Mouse (Mus musculus): ENCODE results near the gene Tmem232. TPM values are rescaled to one million over a fixed set of nuclear protein-coding genes. Genes with fewer than 3 reads are reported as not detected.

The Tmem232 gene
- polyA plus RNA-seq, 2 experiments = 0.14 to 0.19 TPM

DNA sequence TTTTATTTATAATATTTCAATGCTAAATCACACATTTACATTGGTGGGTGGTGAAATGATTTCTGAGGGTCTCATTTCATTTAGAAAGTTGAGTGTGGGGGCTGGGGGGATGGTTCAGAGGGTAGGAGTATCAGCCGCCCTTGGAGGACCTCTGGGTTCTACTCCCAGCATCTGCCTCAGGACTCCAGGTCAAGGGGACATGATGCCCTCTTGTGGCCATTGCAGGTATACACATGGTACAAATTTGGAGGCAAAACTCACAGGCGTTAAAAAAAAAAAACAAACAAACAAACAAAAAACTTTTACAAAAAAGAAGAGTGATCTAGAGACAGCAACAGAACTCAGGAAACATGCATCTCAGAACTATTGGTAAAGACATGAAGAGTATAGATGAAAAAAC is 215.3 kb downstream of the Tmem232 start:
- WGBS = 16% methylated on average over 2 of the region's 2 CpGs
- DNase-seq (ENCODE audit: low spot score) = no peak
- Histone ChIP-seq H3K36me3 (ENCODE audit: control insufficient read depth, insufficient read depth, low read length) (no peaks in the 10 kb centered on the region), H3K27me3 (ENCODE audit: control insufficient read depth, insufficient read depth, low read length) (no peaks in the 10 kb centered on the region), H3K27ac (replicated peaks; ENCODE audit: low read depth, low read length) (no peak overlapping the region), H3K4me2 (replicated peaks; ENCODE audit: low read depth, low read length, severe bottlenecking) (no peak overlapping the region), H3K9me3 (ENCODE audit: control insufficient read depth, low read length) (no peaks in the 10 kb centered on the region), H3K4me1 (ENCODE audit: control insufficient read depth, insufficient read depth, low read length) (no peaks in the 10 kb centered on the region), H3K4me3 (replicated peaks; ENCODE audit: low read length) (no peak overlapping the region), H3K9ac (ENCODE audit: low read depth, low read length, severe bottlenecking) (no peak overlapping the region)
- no peak for TF ChIP-seq POLR2A (IDR thresholded peaks at IDR 0.05; ENCODE audit: borderline replicate concordance, extremely low read depth, insufficient read depth, insufficient read length)
- no peak for ATAC-seq (ENCODE audit: low FRiP score, low read depth)

DNA sequence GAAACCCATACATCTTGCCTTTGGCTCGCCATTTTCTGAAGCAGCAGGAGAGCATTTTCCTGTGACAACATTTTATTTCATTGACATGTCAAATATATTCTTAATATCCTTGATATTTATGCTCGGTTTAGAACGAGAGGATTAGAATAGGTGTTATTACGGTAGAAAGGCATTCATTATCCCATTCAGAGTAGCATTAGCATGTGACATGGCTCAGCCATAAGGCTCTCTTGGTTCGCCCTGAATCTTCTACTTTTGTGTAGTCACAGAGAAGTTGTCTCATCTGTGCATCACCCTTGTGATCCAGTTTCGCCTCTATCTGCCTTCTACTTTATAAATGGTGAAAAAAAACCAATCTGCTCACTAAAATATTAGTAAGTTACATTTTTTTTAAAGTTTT is 220.0 kb downstream of the Tmem232 start:
- H3K4me1 ChIP-seq (ENCODE audit: control insufficient read depth, insufficient read depth, low read length) = no peaks in the 10 kb centered on the region
- H3K9me3 ChIP-seq (ENCODE audit: control insufficient read depth, low read length) = no peaks in the 10 kb centered on the region
- no peak overlapping the region for H3K9ac ChIP-seq (ENCODE audit: low read depth, low read length, severe bottlenecking)
- no peak for TF ChIP-seq POLR2A (IDR thresholded peaks at IDR 0.05; ENCODE audit: borderline replicate concordance, extremely low read depth, insufficient read depth, insufficient read length)
- H3K4me2 ChIP-seq (replicated peaks; ENCODE audit: low read depth, low read length, severe bottlenecking) = no peak overlapping the region
- no peak overlapping the region for H3K27ac ChIP-seq (replicated peaks; ENCODE audit: low read depth, low read length)
- H3K36me3 ChIP-seq (ENCODE audit: control insufficient read depth, insufficient read depth, low read length) = no peaks in the 10 kb centered on the region
- 93% methylated on average over 6 of the region's 6 CpGs for WGBS
- H3K4me3 ChIP-seq (replicated peaks; ENCODE audit: low read length) = no peak overlapping the region
- ATAC-seq (ENCODE audit: low FRiP score, low read depth) = no peak
- DNase-seq (ENCODE audit: low spot score) = no peak
- no peaks in the 10 kb centered on the region for H3K27me3 ChIP-seq (ENCODE audit: control insufficient read depth, insufficient read depth, low read length)

DNA sequence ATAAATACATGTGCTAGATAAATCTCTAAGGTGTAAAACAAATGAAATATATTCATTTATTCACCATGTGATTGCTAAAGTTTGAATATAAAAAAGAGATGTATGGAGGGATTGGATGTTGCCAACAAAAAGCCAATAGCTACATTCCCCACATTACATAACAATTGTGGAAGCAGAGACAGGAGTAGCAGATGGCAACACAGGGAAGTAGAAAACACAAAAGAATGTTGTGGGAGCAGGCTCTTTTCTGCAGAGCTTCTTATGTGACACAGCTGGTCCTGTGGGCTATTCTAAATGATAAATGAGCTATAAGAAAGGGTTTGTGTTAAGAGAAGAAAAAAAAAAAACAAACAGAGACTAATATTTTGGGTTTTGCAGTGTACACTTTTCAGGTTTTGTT is 240.6 kb downstream of the Tmem232 start:
- no peak overlapping the region for H3K4me2 ChIP-seq (replicated peaks; ENCODE audit: low read depth, low read length, severe bottlenecking)
- no peaks in the 10 kb centered on the region for H3K9me3 ChIP-seq (ENCODE audit: control insufficient read depth, low read length)
- H3K36me3 ChIP-seq (ENCODE audit: control insufficient read depth, insufficient read depth, low read length) = no peaks in the 10 kb centered on the region
- no peak for ATAC-seq (ENCODE audit: low FRiP score, low read depth)
- no peak for DNase-seq (ENCODE audit: low spot score)
- H3K9ac ChIP-seq (ENCODE audit: low read depth, low read length, severe bottlenecking) = no peak overlapping the region
- no peak overlapping the region for H3K4me3 ChIP-seq (replicated peaks; ENCODE audit: low read length)
- no peak overlapping the region for H3K27ac ChIP-seq (replicated peaks; ENCODE audit: low read depth, low read length)
- no peak for TF ChIP-seq POLR2A (IDR thresholded peaks at IDR 0.05; ENCODE audit: borderline replicate concordance, extremely low read depth, insufficient read depth, insufficient read length)
- no peaks in the 10 kb centered on the region for H3K4me1 ChIP-seq (ENCODE audit: control insufficient read depth, insufficient read depth, low read length)
- no peaks in the 10 kb centered on the region for H3K27me3 ChIP-seq (ENCODE audit: control insufficient read depth, insufficient read depth, low read length)

DNA sequence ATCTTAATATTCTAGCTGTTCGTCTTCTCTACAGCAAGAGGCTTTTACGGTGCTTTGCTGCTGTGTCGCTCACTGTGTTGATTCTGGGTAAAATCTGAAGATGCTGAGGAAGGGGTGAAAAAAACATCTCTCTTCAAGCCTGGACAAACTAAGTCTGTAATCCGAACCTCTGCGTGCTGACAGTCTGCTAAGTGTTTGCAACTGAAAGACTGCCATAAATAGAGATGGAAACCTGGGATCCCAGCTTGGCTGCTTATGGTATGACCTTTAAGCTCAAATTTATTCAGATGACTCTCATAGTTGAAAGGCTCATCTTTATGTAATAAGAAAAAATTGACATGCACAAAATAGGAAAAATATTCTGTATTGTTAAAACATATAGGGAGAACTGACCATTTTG is 242.8 kb downstream of the Tmem232 start:
- Histone ChIP-seq H3K9ac (ENCODE audit: low read depth, low read length, severe bottlenecking) (no peak overlapping the region), H3K27ac (replicated peaks; ENCODE audit: low read depth, low read length) (no peak overlapping the region), H3K36me3 (ENCODE audit: control insufficient read depth, insufficient read depth, low read length) (no peaks in the 10 kb centered on the region), H3K4me3 (replicated peaks; ENCODE audit: low read length) (no peak overlapping the region), H3K9me3 (ENCODE audit: control insufficient read depth, low read length) (no peaks in the 10 kb centered on the region), H3K27me3 (ENCODE audit: control insufficient read depth, insufficient read depth, low read length) (no peaks in the 10 kb centered on the region), H3K4me2 (replicated peaks; ENCODE audit: low read depth, low read length, severe bottlenecking) (no peak overlapping the region), H3K4me1 (ENCODE audit: control insufficient read depth, insufficient read depth, low read length) (no peaks in the 10 kb centered on the region)
- ATAC-seq (ENCODE audit: low FRiP score, low read depth) (no peak), DNase-seq (ENCODE audit: low spot score) (no peak)
- 77% methylated on average over 5 of the region's 5 CpGs for WGBS
- no peak for TF ChIP-seq POLR2A (IDR thresholded peaks at IDR 0.05; ENCODE audit: borderline replicate concordance, extremely low read depth, insufficient read depth, insufficient read length)

DNA sequence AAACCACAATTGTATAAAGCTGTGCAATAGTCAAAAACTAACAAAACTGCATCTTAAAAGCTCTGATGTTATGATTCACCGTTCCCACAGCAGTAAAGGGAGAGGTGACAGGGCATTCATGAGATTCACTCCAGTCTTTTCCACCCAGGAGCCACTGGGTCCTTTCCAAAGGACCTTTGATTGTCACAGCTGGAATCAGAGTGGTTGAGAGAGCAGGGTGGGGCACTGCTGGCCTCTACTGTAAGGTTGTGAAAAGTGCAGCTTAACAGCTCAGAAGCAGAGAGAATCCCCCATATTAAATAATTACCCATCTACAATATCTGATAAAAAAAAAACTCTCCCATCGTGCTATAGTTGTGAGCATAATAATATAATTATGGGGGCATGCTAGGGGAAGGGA is 288.4 kb downstream of the Tmem232 start:
- TF ChIP-seq POLR2A (IDR thresholded peaks at IDR 0.05; ENCODE audit: borderline replicate concordance, extremely low read depth, insufficient read depth, insufficient read length) = no peak
- Histone ChIP-seq H3K4me1 (ENCODE audit: control insufficient read depth, insufficient read depth, low read length) (no peaks in the 10 kb centered on the region), H3K4me3 (replicated peaks; ENCODE audit: low read length) (no peak overlapping the region), H3K9me3 (ENCODE audit: control insufficient read depth, low read length) (no peaks in the 10 kb centered on the region), H3K27me3 (ENCODE audit: control insufficient read depth, insufficient read depth, low read length) (no peaks in the 10 kb centered on the region), H3K9ac (ENCODE audit: low read depth, low read length, severe bottlenecking) (no peak overlapping the region), H3K36me3 (ENCODE audit: control insufficient read depth, insufficient read depth, low read length) (no peaks in the 10 kb centered on the region), H3K27ac (replicated peaks; ENCODE audit: low read depth, low read length) (no peak overlapping the region), H3K4me2 (replicated peaks; ENCODE audit: low read depth, low read length, severe bottlenecking) (no peak overlapping the region)
- ATAC-seq (ENCODE audit: low FRiP score, low read depth) (no peak), DNase-seq (ENCODE audit: low spot score) (peak; percentile 12)
- WGBS = 64% methylated on average over 2 of the region's 2 CpGs

DNA sequence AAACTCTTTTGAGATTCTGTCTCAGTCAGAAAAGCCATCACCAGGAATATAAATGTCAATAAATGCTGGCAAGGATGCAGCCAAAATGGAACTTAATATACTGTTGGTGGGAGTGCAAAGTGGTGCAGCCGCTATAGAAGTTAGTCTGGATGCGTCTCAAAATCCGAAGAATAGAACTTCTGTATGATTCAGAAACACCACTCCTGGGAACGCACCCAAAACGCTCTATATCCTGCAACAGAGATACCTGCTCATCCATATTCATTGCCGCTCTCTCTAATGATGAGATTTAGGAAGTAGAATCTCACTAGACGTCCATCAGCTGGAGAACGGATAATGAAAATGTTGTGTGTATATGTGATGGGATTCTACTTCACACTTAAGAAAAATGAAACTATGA is 290.3 kb downstream of the Tmem232 start:
- no peaks in the 10 kb centered on the region for H3K4me1 ChIP-seq (ENCODE audit: control insufficient read depth, insufficient read depth, low read length)
- H3K4me2 ChIP-seq (replicated peaks; ENCODE audit: low read depth, low read length, severe bottlenecking) = no peak overlapping the region
- H3K4me3 ChIP-seq (replicated peaks; ENCODE audit: low read length) = no peak overlapping the region
- no peak for TF ChIP-seq POLR2A (IDR thresholded peaks at IDR 0.05; ENCODE audit: borderline replicate concordance, extremely low read depth, insufficient read depth, insufficient read length)
- no peaks in the 10 kb centered on the region for H3K27me3 ChIP-seq (ENCODE audit: control insufficient read depth, insufficient read depth, low read length)
- WGBS = 91% methylated on average over 8 of the region's 8 CpGs
- H3K27ac ChIP-seq (replicated peaks; ENCODE audit: low read depth, low read length) = no peak overlapping the region
- ATAC-seq (ENCODE audit: low FRiP score, low read depth) (no peak), DNase-seq (ENCODE audit: low spot score) (no peak)
- no peaks in the 10 kb centered on the region for H3K36me3 ChIP-seq (ENCODE audit: control insufficient read depth, insufficient read depth, low read length)
- H3K9ac ChIP-seq (ENCODE audit: low read depth, low read length, severe bottlenecking) = no peak overlapping the region
- H3K9me3 ChIP-seq (ENCODE audit: control insufficient read depth, low read length) = no peaks in the 10 kb centered on the region
